Comparison of ENCODE assay signal across 8 mouse cellular contexts in genomic region chrX:112601306-112602120, GRCm38 (mm10). TPM values are rescaled to one million over a fixed set of nuclear protein-coding genes. Genes with fewer than 3 reads are reported as not detected.
DNase-seq lines count a peak whose midpoint lies in the region; ATAC-seq and TF ChIP-seq lines count a peak whose summit lies in the region.

No protein-coding gene starts in this region.

- no peak for TF ChIP-seq CTCF in lung, adult 2 months (IDR thresholded peaks at IDR 0.05; ENCODE audit: insufficient read depth, low read length)

- H3K4me1 ChIP-seq in heart, embryonic 12.5 days (replicated peaks), result no peaks in the 10 kb centered on the region
- no peaks in the 10 kb centered on the region for H3K4me1 ChIP-seq in embryonic facial prominence, embryonic 10.5 days
- no peaks in the 10 kb centered on the region for H3K4me1 ChIP-seq in lung, adult 2 months (ENCODE audit: control insufficient read depth, insufficient read depth, low read length)

- peak overlapping the region; percentile 75 for H3K27ac ChIP-seq in heart, embryonic 12.5 days (ENCODE audit: poor library complexity, severe bottlenecking)
- peak overlapping the region; percentile 90 for H3K27ac ChIP-seq in embryonic facial prominence, embryonic 10.5 days (replicated peaks)

- no peaks in the 10 kb centered on the region for H3K36me3 ChIP-seq in heart, embryonic 12.5 days
- H3K36me3 ChIP-seq in embryonic facial prominence, embryonic 10.5 days (replicated peaks), result no peaks in the 10 kb centered on the region

- 0 out of 2 replicates have a peak, but pooled peaks cover 3% of the 10 kb centered on the region for H3K9me3 ChIP-seq in heart, embryonic 12.5 days (replicated peaks)
- peaks cover 6% of the 10 kb centered on the region; the same call in 1 of the 2 replicates for H3K9me3 ChIP-seq in embryonic facial prominence, embryonic 10.5 days

- H3K27me3 ChIP-seq in heart, embryonic 12.5 days (replicated peaks), result no peaks in the 10 kb centered on the region
- H3K27me3 ChIP-seq in embryonic facial prominence, embryonic 10.5 days (replicated peaks; ENCODE audit: low read depth, poor library complexity, severe bottlenecking), result 0 out of 2 replicates have a peak, but pooled peaks cover 4% of the 10 kb centered on the region

- H3K9ac ChIP-seq in heart, embryonic 12.5 days, result peak overlapping the region; percentile 88

- H3K4me3 ChIP-seq in heart, embryonic 12.5 days, result peak overlapping the region; percentile 80
- peak overlapping the region; percentile 73 for H3K4me3 ChIP-seq in embryonic facial prominence, embryonic 10.5 days
- H3K4me3 ChIP-seq in lung, adult 2 months (replicated peaks; ENCODE audit: extremely low read depth, low read depth, low read length), result peak overlapping the region; percentile 72

- no peak for DNase-seq in heart, adult 8-10 months (ENCODE audit: low spot score)
- peak; percentile 60 for DNase-seq in embryonic facial prominence, embryonic 10.5 days (ENCODE audit: low spot score)
- peak; percentile 23 for DNase-seq in heart, postnatal 4 days
- peak; percentile 26 to 45 for DNase-seq in layer of hippocampus, postnatal 10 days (ENCODE audit: low spot score in 2 of 2)
- DNase-seq in lung, adult 2 months, result peak; percentile 14
- DNase-seq in retina, embryonic 14.5 days (ENCODE audit: low spot score), result peak; percentile 59
- no peak for DNase-seq in adipocyte (ENCODE audit: low spot score)

- TF ChIP-seq POLR2A in lung, adult 2 months (IDR thresholded peaks at IDR 0.05; ENCODE audit: borderline replicate concordance, extremely low read depth, low read depth, low read length), result no peak

- WGBS in heart, embryonic 12.5 days, result 16% methylated on average over 60 of the region's 81 CpGs
- 33% methylated on average over 67 of the region's 81 CpGs for whole genome bisulfite sequencing in embryonic facial prominence, embryonic 10.5 days
- 34% methylated on average over 79 of the region's 81 CpGs for WGBS in lung, adult 2 months

- ATAC-seq in heart, embryonic 12.5 days (ENCODE audit: insufficient number of reproducible peaks, low FRiP score), result peak; percentile 68

- peak overlapping the region; percentile 69 for H3K4me2 ChIP-seq in heart, embryonic 12.5 days

RNA-seq across cellular contexts. Expression of gene Zfp711, which starts 1.2 kb away (rescaled TPM):
- 9.8 and 10.5 TPM in 2 replicates for polyA plus RNA-seq in heart, embryonic 12.5 days (2016; fragmentation: Nextera tagmentation; extraction: Ambion mirVana)
- total RNA-seq in heart, adult 8-10 months (2022), result under 1 TPM; 0.11 to 0.47 (median 0.18) TPM
- polyA plus RNA-seq in embryonic facial prominence, embryonic 10.5 days (2016; fragmentation: Nextera tagmentation; extraction: Ambion mirVana), result 20.6 and 21.1 TPM in 2 replicates
- total RNA-seq in heart, postnatal 4 days (2021), result 1 to 10 TPM; 4.6 to 6.6 TPM
- total RNA-seq in layer of hippocampus, postnatal 10 days (2021), result 10 to 100 TPM; 21.5 to 22.0 TPM
- polyA plus RNA-seq in lung, adult 2 months (2012; rRNA removed), result 0.16 and 0.34 TPM in 2 replicates

Comparison
In these comparisons a context has a peak if more than half of its experiments do, and no peak if none do; other contexts are left out.
1. DNase-seq: peak in embryonic facial prominence, embryonic 10.5 days (single experiment), heart, postnatal 4 days (single experiment), layer of hippocampus, postnatal 10 days (2 of 2), lung, adult 2 months (single experiment) and retina, embryonic 14.5 days (single experiment); none in heart, adult 8-10 months (single experiment) and adipocyte (single experiment).
2. Peak in every context shown above with its lines, with median percentiles within 50 percentile points of each other: H3K4me3 ChIP-seq.